Mouse (Mus musculus) limb, embryonic 12.5 days (tissue): Measurements from ENCODE around the gene Vill. TPM values are rescaled to one million over a fixed set of nuclear protein-coding genes. Genes with fewer than 3 reads are reported as not detected.

Experiments
- ATAC-seq: fragments of 200-750 bp; cut with Nextera tagmentation; 2 replicates; pipeline ENCODE4 v1.8.0; 2017; ENCODE audit warnings: low read depth, moderate TSS enrichment; ENCODE audit not compliant: insufficient number of reproducible peaks, insufficient read depth, low FRiP score, low TSS enrichment
- H3K27ac ChIP-seq: fragments of 300-500 bp; sonication (generic); 2 replicates; pipeline ENCODE4 v1.5.1; 2016; ENCODE audit warnings: mild to moderate bottlenecking, moderate library complexity
- H3K27me3 ChIP-seq: fragments of 300-500 bp; sonication (generic); 2 replicates; pipeline ENCODE4 v1.6.1; 2016; ENCODE audit warnings: mild to moderate bottlenecking, moderate library complexity
- H3K36me3 ChIP-seq: fragments of 300-500 bp; sonication (generic); 2 replicates; pipeline ENCODE4 v1.6.1; 2016; ENCODE audit warnings: mild to moderate bottlenecking, moderate library complexity
- H3K4me1 ChIP-seq: fragments of 300-500 bp; sonication (generic); replicated peaks from 2 replicates; pipeline ENCODE4 v1.6.1; 2016
- H3K4me2 ChIP-seq: fragments of 300-500 bp; sonication (generic); 2 replicates; pipeline ENCODE4 v1.6.1; 2016; ENCODE audit warnings: mild to moderate bottlenecking, moderate library complexity
- H3K4me3 ChIP-seq: fragments of 300-500 bp; sonication (generic); replicated peaks from 2 replicates; pipeline ENCODE4 v1.5.1; 2016; ENCODE audit warnings: mild to moderate bottlenecking
- H3K9ac ChIP-seq: fragments of 300-500 bp; sonication (generic); replicated peaks from 2 replicates; pipeline ENCODE4 v1.6.1; 2016; ENCODE audit warnings: mild to moderate bottlenecking, moderate library complexity
- H3K9me3 ChIP-seq: fragments of 300-500 bp; sonication (generic); 2 replicates; pipeline ENCODE4 v1.6.1; 2016; ENCODE audit warnings: mild to moderate bottlenecking, moderate library complexity
- WGBS: fragments of 180-500 bp; shearing (Covaris S2); methylation state at CpG from one replicate; pipeline ENCODE4 v1.1.7; 2016; 5-methylcytosine and 5-hydroxymethylcytosine counted together
- polyA plus RNA-seq: library from polyadenylated mRNA; unstranded; fragments of >200 nt; fragmentation: Nextera tagmentation; extraction: Ambion mirVana; gene quantifications from 2 replicates; pipeline ENCODE4 v1.2.1, GENCODE M21; 2016

Gene Vill
- polyA plus RNA-seq, 1 experiment from 2014 or later: 42.4 TPM

GRCm38 (mm10) chr9:119035836-119036235 is 16.7 kb upstream of the Vill start:
- no peak for ATAC-seq
- Histone ChIP-seq H3K27ac (0 out of 2 replicates have a peak overlapping the region, but pooled peaks have one; percentile 25), H3K4me2 (no peak overlapping the region), H3K9me3 (no peaks in the 10 kb centered on the region), H3K4me3 (no peak overlapping the region), H3K27me3 (no peaks in the 10 kb centered on the region), H3K36me3 (peaks cover 58% of the 10 kb centered on the region), H3K9ac (no peak overlapping the region), H3K4me1 (peaks cover 66% of the 10 kb centered on the region)
- 81% methylated on average over 7 of the region's 7 CpGs for WGBS

- H3K4me2 ChIP-seq: no peak overlapping the region
- H3K9ac ChIP-seq: no peak overlapping the region
- H3K27me3 ChIP-seq: no peaks in the 10 kb centered on the region
- no peaks in the 10 kb centered on the region for H3K9me3 ChIP-seq
- peak overlapping the region; percentile 77 for H3K27ac ChIP-seq
- 67% methylated on average over 15 of the region's 15 CpGs for WGBS
- peaks cover 67% of the 10 kb centered on the region for H3K36me3 ChIP-seq
- H3K4me1 ChIP-seq: peaks cover 53% of the 10 kb centered on the region
- no peak overlapping the region for H3K4me3 ChIP-seq
- ATAC-seq: no peak
Measured at GRCm38 (mm10) chr9:119037076-119037730, 15.4 kb upstream of the Vill start.

GRCm38 (mm10) chr9:119038574-119038973 is 14.0 kb upstream of the Vill start:
- Histone ChIP-seq H3K4me2 (no peak overlapping the region), H3K4me1 (peaks cover 39% of the 10 kb centered on the region), H3K9ac (no peak overlapping the region), H3K9me3 (no peaks in the 10 kb centered on the region), H3K27me3 (no peaks in the 10 kb centered on the region), H3K4me3 (no peak overlapping the region), H3K36me3 (peaks cover 74% of the 10 kb centered on the region), H3K27ac (no peak overlapping the region)
- no peak for ATAC-seq
- WGBS: 94% methylated on average over 3 of the region's 3 CpGs

GRCm38 (mm10) chr9:119040101-119040775 is 12.3 kb upstream of the Vill start:
- Histone ChIP-seq H3K27me3 (no peaks in the 10 kb centered on the region), H3K36me3 (peaks cover 68% of the 10 kb centered on the region), H3K9me3 (no peaks in the 10 kb centered on the region), H3K4me1 (peaks cover 24% of the 10 kb centered on the region), H3K4me3 (no peak overlapping the region), H3K4me2 (no peak overlapping the region), H3K27ac (no peak overlapping the region), H3K9ac (no peak overlapping the region)
- no peak for ATAC-seq
- 90% methylated on average over 15 of the region's 15 CpGs for WGBS

GRCm38 (mm10) chr9:119048182-119048903 is 4.2 kb upstream of the Vill start:
- Histone ChIP-seq H3K27me3 (0 out of 2 replicates have a peak, but pooled peaks cover 4% of the 10 kb centered on the region), H3K4me3 (no peak overlapping the region), H3K9me3 (no peaks in the 10 kb centered on the region), H3K9ac (no peak overlapping the region), H3K4me2 (no peak overlapping the region), H3K27ac (no peak overlapping the region), H3K4me1 (peaks cover 20% of the 10 kb centered on the region), H3K36me3 (peaks cover 2% of the 10 kb centered on the region)
- WGBS: 79% methylated on average over 11 of the region's 11 CpGs
- ATAC-seq: no peak

- no peak overlapping the region for H3K4me3 ChIP-seq
- peaks cover 31% of the 10 kb centered on the region for H3K4me1 ChIP-seq
- no peak overlapping the region for H3K9ac ChIP-seq
- peaks cover 4% of the 10 kb centered on the region; the same call in 1 of the 2 replicates for H3K27me3 ChIP-seq
- no peaks in the 10 kb centered on the region for H3K9me3 ChIP-seq
- H3K4me2 ChIP-seq: no peak overlapping the region
- H3K27ac ChIP-seq: no peak overlapping the region
- ATAC-seq: no peak
- no peaks in the 10 kb centered on the region for H3K36me3 ChIP-seq
- WGBS: 81% methylated on average over 2 of the region's 2 CpGs
Measured at GRCm38 (mm10) chr9:119051158-119051557, 1.4 kb upstream of the Vill start.

GRCm38 (mm10) chr9:119053964-119054576 is 1.5 kb downstream of the Vill start:
- no peak for ATAC-seq
- Histone ChIP-seq H3K9ac (no peak overlapping the region), H3K27me3 (peaks cover 4% of the 10 kb centered on the region; the same call in 1 of the 2 replicates), H3K4me1 (peaks cover 31% of the 10 kb centered on the region), H3K4me2 (peak overlapping the region; percentile 73), H3K36me3 (no peaks in the 10 kb centered on the region), H3K27ac (no peak overlapping the region), H3K4me3 (peak overlapping the region; percentile 53), H3K9me3 (no peaks in the 10 kb centered on the region)
- 83% methylated on average over 9 of the region's 9 CpGs for WGBS

GRCm38 (mm10) chr9:119055336-119055735 is 2.8 kb downstream of the Vill start:
- Histone ChIP-seq H3K4me1 (peaks cover 31% of the 10 kb centered on the region), H3K36me3 (no peaks in the 10 kb centered on the region), H3K9ac (no peak overlapping the region), H3K4me3 (no peak overlapping the region), H3K4me2 (no peak overlapping the region), H3K27ac (no peak overlapping the region), H3K9me3 (no peaks in the 10 kb centered on the region), H3K27me3 (peaks cover 4% of the 10 kb centered on the region; the same call in 1 of the 2 replicates)
- WGBS: 87% methylated on average over 4 of the region's 4 CpGs
- ATAC-seq: no peak

- Histone ChIP-seq H3K4me2 (no peak overlapping the region), H3K27ac (no peak overlapping the region; the same call in 1 of the 2 replicates), H3K9me3 (no peaks in the 10 kb centered on the region), H3K4me1 (peaks cover 21% of the 10 kb centered on the region), H3K4me3 (no peak overlapping the region), H3K9ac (no peak overlapping the region), H3K36me3 (no peaks in the 10 kb centered on the region; the same call in 1 of the 2 replicates), H3K27me3 (peaks cover 3% of the 10 kb centered on the region; the same call in 1 of the 2 replicates)
- WGBS: 79% methylated on average over 7 of the region's 7 CpGs
- no peak for ATAC-seq
Measured at GRCm38 (mm10) chr9:119058245-119058644, 5.7 kb downstream of the Vill start.

- Histone ChIP-seq H3K4me3 (no peak overlapping the region), H3K27ac (no peak overlapping the region), H3K9ac (no peak overlapping the region), H3K4me2 (no peak overlapping the region), H3K36me3 (no peaks in the 10 kb centered on the region; the same call in 1 of the 2 replicates), H3K9me3 (no peaks in the 10 kb centered on the region), H3K27me3 (peaks cover 3% of the 10 kb centered on the region; the same call in 1 of the 2 replicates), H3K4me1 (peaks cover 21% of the 10 kb centered on the region)
- no peak for ATAC-seq
- 89% methylated on average over 10 of the region's 10 CpGs for WGBS
Measured at GRCm38 (mm10) chr9:119060701-119061100, 8.1 kb downstream of the Vill start.
